Mouse (Mus musculus) ES-Bruce4 (cell line): ENCODE results near the gene Uqcc1.

Experiments
- EP300 ChIP-seq: IDR thresholded peaks from 2 replicates; pipeline ENCODE4 v1.6.1; 2011; ENCODE audit warnings: low read depth, low read length; ENCODE audit not compliant: insufficient read depth
- POLR2A ChIP-seq: IDR thresholded peaks from one replicate; pipeline ENCODE4 v1.8.1; 2011; ENCODE audit warnings: low read length; ENCODE audit not compliant: insufficient read depth

DNA sequence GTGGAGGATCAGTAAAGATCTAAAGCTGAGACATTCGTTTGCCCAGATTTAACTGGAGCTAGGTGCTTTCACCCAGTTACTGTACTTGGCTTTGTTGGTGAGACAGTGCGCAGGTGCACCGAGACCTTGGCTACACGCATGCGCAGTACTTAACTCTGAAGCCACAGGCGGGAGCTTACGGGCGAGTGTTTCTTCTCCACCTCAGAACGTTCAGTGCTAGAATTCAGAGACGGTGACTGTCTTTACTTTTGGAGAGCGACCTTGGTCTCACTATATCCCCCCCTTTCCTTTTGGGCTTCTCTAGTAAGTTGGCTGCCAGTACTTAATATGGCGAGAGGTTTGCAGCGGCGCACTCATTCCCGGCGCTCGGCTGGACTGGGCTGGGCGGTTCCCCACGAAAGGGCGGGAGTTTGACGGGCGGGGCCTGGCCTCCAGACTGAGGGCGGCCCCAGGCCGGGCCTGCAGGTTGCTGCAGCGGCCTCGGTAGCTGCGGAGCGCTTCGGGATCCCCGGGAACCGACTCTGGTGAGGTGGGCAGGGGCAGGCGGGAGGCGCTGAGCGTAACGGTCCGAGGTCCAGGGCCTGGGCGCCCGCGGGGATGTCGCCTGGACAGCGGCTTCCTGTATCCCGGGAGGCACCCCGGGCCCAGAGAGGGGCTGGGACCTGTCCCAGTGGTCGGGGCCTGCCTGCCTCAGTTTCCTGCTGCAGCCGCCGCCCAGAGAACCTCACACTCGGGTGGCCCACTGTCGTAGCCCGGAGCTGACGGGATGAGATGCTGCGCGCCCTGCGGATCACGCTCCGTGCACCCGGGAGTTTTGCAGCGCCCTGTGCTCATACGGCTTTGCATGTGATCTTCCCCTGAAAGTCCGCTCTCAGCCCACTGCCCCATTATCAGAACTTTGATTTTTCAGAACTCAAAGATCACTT is 26.3 kb upstream of the Uqcc1 start, which contains the start of gene Cep250:
- no peak for TF ChIP-seq EP300
- TF ChIP-seq POLR2A: peak; percentile 81
